ENCODE assay signal across 9 mouse cellular contexts in genomic region chr1:172532551-172532950, GRCm38 (mm10). TPM values are rescaled to one million over a fixed set of nuclear protein-coding genes. Genes with fewer than 3 reads are reported as not detected.
DNase-seq lines count a peak whose midpoint lies in the region; ATAC-seq lines count a peak whose summit lies in the region.
"Had no signal": no experiment of that assay in that cellular context is flagged by ENCODE, and none has a peak within 500 bp of the region (broad histone marks: within the 10 kb centered on the region; RNA-seq: fewer than 3 reads in every experiment).

No protein-coding gene starts in this region.

- ATAC-seq in megakaryocyte, adult 5-6 weeks (ENCODE audit: poor library complexity, severe bottlenecking), result no peak
- ATAC-seq in embryonic facial prominence, embryonic 13.5 days (ENCODE audit: insufficient number of reproducible peaks, insufficient read depth, low FRiP score, low TSS enrichment, low read depth), result peak; percentile 45; the same call in 1 of the 2 replicates
- ATAC-seq in intestine, embryonic 14.5 days (replicated peaks; ENCODE audit: low FRiP score, low TSS enrichment, low read depth), result peak; percentile 70
- ATAC-seq in inflammation-experienced regulatory T-cells, adult 6 months, result no peak

- H3K4me3 ChIP-seq in megakaryocyte, embryonic 14.5 days (replicated peaks), result peak overlapping the region; percentile 8
- H3K4me3 ChIP-seq in embryonic facial prominence, embryonic 13.5 days, result peak overlapping the region; percentile 32
- peak overlapping the region; percentile 23 for H3K4me3 ChIP-seq in intestine, embryonic 14.5 days (ENCODE audit: low read depth, low read length)

- peak overlapping the region; percentile 52; the same call in 1 of the 2 replicates for H3K9ac ChIP-seq in embryonic facial prominence, embryonic 13.5 days
- no peak overlapping the region for H3K9ac ChIP-seq in intestine, embryonic 14.5 days (ENCODE audit: low read length)

- intact Hi-C loops in gastrocnemius, postnatal 36 days (cut with DNase I), result no loop called here

- H3K4me1 ChIP-seq in megakaryocyte, embryonic 14.5 days, result peaks cover 43% of the 10 kb centered on the region
- H3K4me1 ChIP-seq in embryonic facial prominence, embryonic 13.5 days, result peaks cover 23% of the 10 kb centered on the region
- H3K4me1 ChIP-seq in intestine, embryonic 14.5 days (replicated peaks; ENCODE audit: control insufficient read depth, insufficient read depth, low read length), result peaks cover 4% of the 10 kb centered on the region

- H3K4me2 ChIP-seq in embryonic facial prominence, embryonic 13.5 days, result peak overlapping the region; percentile 62
- H3K4me2 ChIP-seq in intestine, embryonic 14.5 days (ENCODE audit: low read length), result peak overlapping the region; percentile 50

- peaks cover 64% of the 10 kb centered on the region for H3K27me3 ChIP-seq in megakaryocyte, embryonic 14.5 days (replicated peaks)
- H3K27me3 ChIP-seq in embryonic facial prominence, embryonic 13.5 days, result peaks cover 26% of the 10 kb centered on the region
- no peaks in the 10 kb centered on the region for H3K27me3 ChIP-seq in intestine, embryonic 14.5 days (replicated peaks; ENCODE audit: control insufficient read depth, insufficient read depth, low read length)

- H3K36me3 ChIP-seq in megakaryocyte, embryonic 14.5 days (replicated peaks; ENCODE audit: low read length), result no peaks in the 10 kb centered on the region
- H3K36me3 ChIP-seq in embryonic facial prominence, embryonic 13.5 days, result no peaks in the 10 kb centered on the region
- no peaks in the 10 kb centered on the region for H3K36me3 ChIP-seq in intestine, embryonic 14.5 days (ENCODE audit: control insufficient read depth, insufficient read depth, low read length)

- peak overlapping the region; percentile 48; the same call in 1 of the 2 replicates for H3K27ac ChIP-seq in embryonic facial prominence, embryonic 13.5 days
- H3K27ac ChIP-seq in intestine, embryonic 14.5 days (ENCODE audit: low read depth), result no peak overlapping the region

- H3K9me3 ChIP-seq in megakaryocyte, embryonic 14.5 days, result peaks cover 5% of the 10 kb centered on the region
- no peaks in the 10 kb centered on the region for H3K9me3 ChIP-seq in embryonic facial prominence, embryonic 13.5 days
- H3K9me3 ChIP-seq in intestine, embryonic 14.5 days (ENCODE audit: control insufficient read depth, low read length), result no peaks in the 10 kb centered on the region

- 2% methylated on average over 13 of the region's 13 CpGs for WGBS in embryonic facial prominence, embryonic 13.5 days
- 1% methylated on average over 13 of the region's 13 CpGs for WGBS in intestine, embryonic 14.5 days

- DNase-seq in intestine, embryonic 14.5 days (ENCODE audit: low spot score), result no peak
- peak; percentile 83 for DNase-seq in lung, postnatal 36 days
- DNase-seq in yolk sac, embryonic 10.5 days (ENCODE audit: low spot score), result peak; percentile 24
- DNase-seq in gastrocnemius, postnatal 36 days, result no peak

RNA-seq across cellular contexts. Expression of gene Cfap45, which starts 11.9 kb away (rescaled TPM):
- polyA plus RNA-seq in megakaryocyte, embryonic 14.5 days (2012; ENCODE audit: insufficient read depth, low replicate concordance), result 0.93 TPM in 1 of 2 replicates, not detected in the other
- not detected in 2 replicates for total RNA-seq in megakaryocyte, adult 5-6 weeks (2015)
- total RNA-seq in megakaryocyte, adult 5-6 weeks (2017), result 0.11 TPM in 1 of 2 replicates, not detected in the other
- 2.0 and 2.3 TPM in 2 replicates for polyA plus RNA-seq in embryonic facial prominence, embryonic 13.5 days (2015; fragmentation: Nextera tagmentation; extraction: Ambion mirVana)
- 1.1 and 1.9 TPM in 2 replicates for polyA plus RNA-seq in intestine, embryonic 14.5 days (2014; fragmentation: Nextera tagmentation; extraction: Ambion mirVana)
- polyA plus RNA-seq in inflammation-experienced regulatory T-cells, adult 6 months (2017; shearing (Covaris generic)), result 1 to 10 TPM in 2 of 3 experiments, under 1 TPM in 1; 0.43 to 1.5 (median 1.2) TPM
- under 1 TPM in 1 of 2 experiments, not detected in 1; 0.33 TPM for total RNA-seq in gastrocnemius, postnatal 36 days (2021)

RNA-seq across cellular contexts. Expression of gene Vsig8, which starts 23.2 kb away (rescaled TPM):
- polyA plus RNA-seq in megakaryocyte, embryonic 14.5 days (2012; ENCODE audit: insufficient read depth, low replicate concordance), result not detected in 2 replicates
- not detected in 2 replicates for total RNA-seq in megakaryocyte, adult 5-6 weeks (2015)
- not detected in 2 replicates for total RNA-seq in megakaryocyte, adult 5-6 weeks (2017)
- polyA plus RNA-seq in embryonic facial prominence, embryonic 13.5 days (2015; fragmentation: Nextera tagmentation; extraction: Ambion mirVana), result 0.40 and 0.77 TPM in 2 replicates
- polyA plus RNA-seq in intestine, embryonic 14.5 days (2014; fragmentation: Nextera tagmentation; extraction: Ambion mirVana), result 0.27 and 0.35 TPM in 2 replicates
- polyA plus RNA-seq in inflammation-experienced regulatory T-cells, adult 6 months (2017; shearing (Covaris generic)), result not detected
- not detected for total RNA-seq in gastrocnemius, postnatal 36 days (2021)
- total RNA-seq: hematopoietic stem cell, adult 5-6 weeks had no signal

RNA-seq across cellular contexts. Expression of gene Tagln2, which starts 32.7 kb away (rescaled TPM):
- 725 and 2,302 TPM in 2 replicates for polyA plus RNA-seq in megakaryocyte, embryonic 14.5 days (2012; ENCODE audit: insufficient read depth, low replicate concordance)
- total RNA-seq in megakaryocyte, adult 5-6 weeks (2015), result 667 and 741 TPM in 2 replicates
- 334 and 340 TPM in 2 replicates for total RNA-seq in megakaryocyte, adult 5-6 weeks (2017)
- polyA plus RNA-seq in embryonic facial prominence, embryonic 13.5 days (2015; fragmentation: Nextera tagmentation; extraction: Ambion mirVana), result 133 and 135 TPM in 2 replicates
- polyA plus RNA-seq in intestine, embryonic 14.5 days (2014; fragmentation: Nextera tagmentation; extraction: Ambion mirVana), result 241 TPM in 2 replicates
- polyA plus RNA-seq in inflammation-experienced regulatory T-cells, adult 6 months (2017; shearing (Covaris generic)), result 100 to 1,000 TPM; 260 to 650 (median 280) TPM
- total RNA-seq in gastrocnemius, postnatal 36 days (2021), result 10 to 100 TPM; 20.4 to 23.5 TPM

RNA-seq across cellular contexts. Expression of gene Igsf9, which starts 51.0 kb away (rescaled TPM):
- polyA plus RNA-seq in megakaryocyte, embryonic 14.5 days (2012; ENCODE audit: insufficient read depth, low replicate concordance), result 0.41 and 0.68 TPM in 2 replicates
- 0.20 and 1.9 TPM in 2 replicates for total RNA-seq in megakaryocyte, adult 5-6 weeks (2015)
- total RNA-seq in megakaryocyte, adult 5-6 weeks (2017), result 0.16 TPM in 1 of 2 replicates, not detected in the other
- polyA plus RNA-seq in embryonic facial prominence, embryonic 13.5 days (2015; fragmentation: Nextera tagmentation; extraction: Ambion mirVana), result 75.6 and 83.2 TPM in 2 replicates
- polyA plus RNA-seq in intestine, embryonic 14.5 days (2014; fragmentation: Nextera tagmentation; extraction: Ambion mirVana), result 40.9 and 44.3 TPM in 2 replicates
- polyA plus RNA-seq in inflammation-experienced regulatory T-cells, adult 6 months (2017; shearing (Covaris generic)), result 1 to 10 TPM in 1 of 3 experiments, under 1 TPM in 1, not detected in 1; 0.50 to 1.4 TPM
- under 1 TPM; 0.36 to 0.59 TPM for total RNA-seq in gastrocnemius, postnatal 36 days (2021)

RNA-seq across cellular contexts. Expression of gene Slamf9, which starts 57.4 kb away (rescaled TPM):
- not detected in 2 replicates for polyA plus RNA-seq in megakaryocyte, embryonic 14.5 days (2012; ENCODE audit: insufficient read depth, low replicate concordance)
- total RNA-seq in megakaryocyte, adult 5-6 weeks (2015), result 2.3 and 3.1 TPM in 2 replicates
- 0.11 and 1.5 TPM in 2 replicates for total RNA-seq in megakaryocyte, adult 5-6 weeks (2017)
- polyA plus RNA-seq in embryonic facial prominence, embryonic 13.5 days (2015; fragmentation: Nextera tagmentation; extraction: Ambion mirVana), result 0.47 TPM in 1 of 2 replicates, not detected in the other
- 1.8 and 2.0 TPM in 2 replicates for polyA plus RNA-seq in intestine, embryonic 14.5 days (2014; fragmentation: Nextera tagmentation; extraction: Ambion mirVana)
- polyA plus RNA-seq in inflammation-experienced regulatory T-cells, adult 6 months (2017; shearing (Covaris generic)), result under 1 TPM in 2 of 3 experiments, not detected in 1; 0.36 to 0.61 TPM
- under 1 TPM; 0.20 to 0.33 TPM for total RNA-seq in gastrocnemius, postnatal 36 days (2021)
- total RNA-seq: hematopoietic stem cell, adult 5-6 weeks had no signal

Comparison
In these comparisons a context has a peak if more than half of its experiments do, and no peak if none do; other contexts are left out.
1. ATAC-seq: peak in embryonic facial prominence, embryonic 13.5 days (single experiment) and intestine, embryonic 14.5 days (single experiment); none in megakaryocyte, adult 5-6 weeks (single experiment) and inflammation-experienced regulatory T-cells, adult 6 months (single experiment).
2. DNase-seq: peak in lung, postnatal 36 days (single experiment) and yolk sac, embryonic 10.5 days (single experiment); none in intestine, embryonic 14.5 days (single experiment) and gastrocnemius, postnatal 36 days (0 of 2).
3. Peak in every context shown above with its lines, with median percentiles within 50 percentile points of each other: H3K4me3 ChIP-seq.